Mouse (Mus musculus) gastrocnemius, postnatal 25 days (tissue): Measurements from ENCODE around the gene Ormdl1. TPM values are rescaled to one million over a fixed set of nuclear protein-coding genes. Genes with fewer than 3 reads are reported as not detected.
"Not testable (repeated sequence)": the region's sequence is repeated elsewhere in the genome, so short reads cannot be mapped to it uniquely, and the experiment has no call there.

Experiments
- DNase-seq: peaks from one replicate; pipeline ENCODE4 v3.0.0; 2022
- long read RNA-seq, 2 experiments: library from polyadenylated mRNA; stranded (forward); transcript quantifications; one replicate each; pipeline ENCODE4 v2.0.0; 2021
- total RNA-seq, 2 experiments: library from RNA; stranded (reverse); gene quantifications; 1 replicate in 1 of 2; 2 replicates in 1 of 2; pipeline ENCODE4 v1.2.3; 2021

Gene Ormdl1
- 1 to 10 TPM; 4.4 to 4.8 TPM for total RNA-seq
- long read RNA-seq, experiment 1, transcript Ormdl1-201 (4 exons, 1,910 nt) = major isoform, 7 of 27 reads
- long read RNA-seq, experiment 1, partial matches to known transcripts = 19 of 27 reads
- long read RNA-seq, experiment 1, other reads (novel, unspliced or antisense) = 1 of 27 reads
- long read RNA-seq, experiment 2, transcript Ormdl1-201 (4 exons, 1,910 nt) = major isoform, 10 of 11 reads
- long read RNA-seq, experiment 2, partial matches to known transcripts = 1 of 11 reads
- long read RNA-seq, experiment 2, other reads (novel, unspliced or antisense) = 0 of 11 reads

GRCm38 (mm10) chr1:53296581-53297383 lies at the start of gene Ormdl1, which contains the start of the genes Pms1 and Gm28778:
Gene Ormdl1 (plus strand): TSS chr1:53297095.
Gene Pms1 (minus strand): TSS chr1:53297018.
Gene Gm28778 (plus strand): TSS chr1:53297111.
- peak; percentile 94 for DNase-seq

GRCm38 (mm10) chr1:53264958-53265612 lies 31.8 kb upstream of the Ormdl1 start:
- DNase-seq = not testable (repeated sequence)

GRCm38 (mm10) chr1:53269901-53270300 lies 27.0 kb upstream of the Ormdl1 start:
- no peak for DNase-seq

- no peak for DNase-seq
Measured at GRCm38 (mm10) chr1:53272646-53273045, 24.2 kb upstream of the Ormdl1 start.

GRCm38 (mm10) chr1:53291197-53291596 lies 5.7 kb upstream of the Ormdl1 start:
- DNase-seq = no peak

GRCm38 (mm10) chr1:53300506-53300905 lies 3.6 kb downstream of the Ormdl1 start:
- no peak for DNase-seq

GRCm38 (mm10) chr1:53312989-53313967 lies 16.4 kb downstream of the Ormdl1 start, which contains the start of gene Osgepl1:
Gene Osgepl1 (plus strand): TSS chr1:53313624.
- peak; percentile 75 for DNase-seq

GRCm38 (mm10) chr1:53321662-53322344 lies 24.9 kb downstream of the Ormdl1 start:
- DNase-seq = no peak

GRCm38 (mm10) chr1:53323254-53323653 lies 26.4 kb downstream of the Ormdl1 start:
- DNase-seq = no peak

GRCm38 (mm10) chr1:53324277-53324676 lies 27.4 kb downstream of the Ormdl1 start:
- no peak for DNase-seq

GRCm38 (mm10) chr1:53324827-53325494 lies 28.1 kb downstream of the Ormdl1 start:
- no peak for DNase-seq

- not testable (repeated sequence) for DNase-seq
Measured at GRCm38 (mm10) chr1:53333527-53333926, 36.6 kb downstream of the Ormdl1 start.

GRCm38 (mm10) chr1:53335465-53335864 lies 38.6 kb downstream of the Ormdl1 start:
- DNase-seq = no peak

GRCm38 (mm10) chr1:53337403-53337802 lies 40.5 kb downstream of the Ormdl1 start:
- not testable (repeated sequence) for DNase-seq

- DNase-seq = no peak
Measured at GRCm38 (mm10) chr1:53341071-53341470, 44.2 kb downstream of the Ormdl1 start.

GRCm38 (mm10) chr1:53352327-53353261 lies 55.7 kb downstream of the Ormdl1 start, which contains the start of the genes Asdurf, Gm28551 and Asnsd1:
Gene Asdurf (minus strand): TSS chr1:53352619.
Gene Gm28551 (minus strand): TSS chr1:53352667.
Gene Asnsd1 (minus strand): TSS chr1:53352752.
- DNase-seq = peak; percentile 97

- DNase-seq = no peak
Measured at GRCm38 (mm10) chr1:53358988-53359387, 62.1 kb downstream of the Ormdl1 start.
